Mouse (Mus musculus) ES-E14 (cell line): Measurements from ENCODE around the gene Uaca.

Experiments used
- MAFK ChIP-seq: IDR thresholded peaks from 2 replicates; pipeline ENCODE4 v1.6.1; 2014; ENCODE audit warnings: mild to moderate bottlenecking, low read depth, low read length, inconsistent platforms; ENCODE audit not compliant: insufficient read depth
- ZC3H11A ChIP-seq: IDR thresholded peaks from 2 replicates; pipeline ENCODE4 v1.6.1; 2012; ENCODE audit warnings: low read depth, mild to moderate bottlenecking, inconsistent platforms, low read length, borderline replicate concordance
- ZNF384 ChIP-seq: IDR thresholded peaks from 2 replicates; pipeline ENCODE4 v1.6.1; 2012; ENCODE audit warnings: low read depth, low read length, inconsistent platforms

DNA sequence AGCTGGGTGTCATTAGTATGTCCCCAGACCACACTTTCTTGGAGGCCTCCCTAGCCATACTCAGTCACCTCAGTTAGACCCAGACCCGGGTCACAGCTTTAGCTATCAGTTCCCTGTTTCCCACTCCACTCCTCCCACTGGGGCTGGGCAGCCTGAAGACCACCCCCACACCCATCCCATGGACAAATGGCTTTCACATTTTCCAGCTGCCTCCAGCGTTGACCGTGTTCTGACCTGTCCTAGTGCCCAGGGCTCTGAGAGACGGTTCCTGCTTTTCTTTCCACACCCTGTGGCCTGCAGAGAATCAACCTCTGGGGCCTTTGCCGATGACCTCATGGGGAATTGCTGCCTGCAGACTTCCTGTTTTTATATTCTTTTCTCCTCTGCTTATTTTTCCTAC, 36.5 kb upstream of the Uaca start:
- TF ChIP-seq ZC3H11A (no peak), ZNF384 (no peak), MAFK (no peak)
